Mouse (Mus musculus): Measurements from ENCODE around the gene Prkaca. TPM values are rescaled to one million over a fixed set of nuclear protein-coding genes. Genes with fewer than 3 reads are reported as not detected.

Prkaca gene
- polyA plus RNA-seq, 1 experiment: 181 TPM

DNA sequence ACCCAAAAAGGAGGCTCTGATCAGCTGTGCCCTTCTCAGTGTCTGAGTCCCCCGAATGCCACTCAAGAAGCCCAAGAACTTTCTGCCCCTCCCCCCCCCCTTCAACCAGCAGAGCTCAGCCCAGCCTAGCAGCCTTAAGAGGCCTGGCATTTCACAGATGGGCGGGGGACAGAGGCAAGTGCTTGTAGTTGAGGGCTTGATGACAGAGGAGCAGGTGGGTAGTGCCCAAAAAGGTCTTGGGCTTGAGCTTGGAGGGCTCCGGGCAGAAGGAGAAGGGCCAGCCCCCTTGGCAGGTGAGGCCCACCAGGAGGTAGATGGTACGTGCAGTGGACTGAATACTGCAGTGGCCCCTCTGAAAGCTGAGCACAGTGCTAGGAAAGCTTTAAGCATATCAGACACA, 1.7 kb downstream of the Prkaca start:
- Histone ChIP-seq H3K4me2 (ENCODE audit: low read depth) (peak overlapping the region; percentile 90), H3K27me3 (ENCODE audit: control insufficient read depth, insufficient read depth, insufficient read length) (no peaks in the 10 kb centered on the region), H3K79me2 (ENCODE audit: control insufficient read depth, insufficient read depth) (peaks cover 56% of the 10 kb centered on the region), H3K4me3 (peak overlapping the region; percentile 82), H3K36me3 (ENCODE audit: control insufficient read depth, insufficient read depth) (no peaks in the 10 kb centered on the region), H3ac (ENCODE audit: control insufficient read depth, insufficient read length) (no peak overlapping the region)
- TF ChIP-seq REST (IDR thresholded peaks at IDR 0.05; ENCODE audit: insufficient read depth, insufficient read length): no peak
- peak in 1 of 3 experiments; percentile 18 for TF ChIP-seq MYOG (IDR thresholded peaks at IDR 0.05; ENCODE audit: control insufficient read depth in 1 of 3, insufficient read depth in 1 of 3, insufficient read length in 2 of 3, low read depth in 2 of 3)

DNA sequence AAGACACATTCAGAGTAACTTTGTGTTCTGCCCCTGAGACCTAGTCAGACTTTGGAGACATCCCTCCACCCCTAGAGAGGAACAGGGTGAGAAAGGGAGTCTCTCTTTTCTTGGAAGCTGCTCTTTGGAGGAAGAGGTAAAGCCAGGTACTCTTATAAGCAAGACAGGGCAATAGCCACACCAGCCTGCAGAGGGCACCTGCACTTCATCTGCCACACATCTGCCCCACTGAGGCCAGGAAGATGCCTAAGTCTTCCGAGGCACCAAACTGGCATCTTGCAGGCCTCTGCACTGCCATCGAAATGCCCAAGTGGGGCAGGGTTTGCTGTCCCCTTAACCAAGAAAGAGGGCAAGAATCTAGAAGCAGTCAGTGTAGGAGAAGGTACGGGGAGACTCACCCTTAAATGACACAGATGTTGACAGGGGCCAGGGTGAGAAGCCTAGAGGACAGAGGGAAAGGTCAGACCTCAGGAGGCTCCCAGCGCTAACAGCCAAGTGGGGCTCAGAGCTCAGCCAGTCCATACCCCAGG, 3.4 kb downstream of the Prkaca start:
- no peaks in the 10 kb centered on the region for H3K36me3 ChIP-seq (ENCODE audit: control insufficient read depth, insufficient read depth)
- no peak for TF ChIP-seq MYOG (IDR thresholded peaks at IDR 0.05; ENCODE audit: control insufficient read depth in 1 of 3, insufficient read depth in 1 of 3, insufficient read length in 2 of 3, low read depth in 2 of 3)
- TF ChIP-seq CEBPB (IDR thresholded peaks at IDR 0.05; ENCODE audit: insufficient read depth, poor library complexity, severe bottlenecking): no peak
- peak; percentile 20 for TF ChIP-seq POLR2AphosphoS2 (IDR thresholded peaks at IDR 0.05; ENCODE audit: insufficient read length, low read depth)
- TF ChIP-seq MAX (IDR thresholded peaks at IDR 0.05; ENCODE audit: low read depth): no peak

DNA sequence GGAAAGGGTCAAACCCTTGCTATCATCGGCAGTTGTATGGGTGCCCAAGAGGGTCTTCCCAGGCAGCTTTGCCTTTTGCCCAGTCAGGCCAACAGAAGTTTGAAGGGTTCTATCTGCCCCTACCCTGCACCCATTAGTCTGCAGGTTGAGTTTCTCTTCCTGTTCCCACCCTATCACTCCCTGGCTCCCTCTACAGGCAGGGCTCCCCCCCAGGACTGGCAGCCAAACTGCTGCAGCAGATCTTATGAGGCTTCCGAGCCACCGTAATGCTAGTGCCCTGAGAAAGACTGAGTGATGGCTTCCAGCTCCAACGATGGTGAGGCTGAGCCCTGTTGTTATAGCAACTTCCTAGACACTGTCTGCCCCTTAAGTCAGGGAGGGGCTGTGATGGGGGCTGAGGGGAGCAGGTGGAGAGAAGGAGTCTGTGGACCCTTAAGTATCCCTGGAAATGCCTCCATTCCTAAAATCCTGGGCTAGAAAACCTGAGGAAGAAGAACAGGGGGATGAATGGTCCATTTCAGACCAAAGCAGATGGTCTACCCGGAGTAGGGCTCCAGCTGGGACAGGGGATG, 4.1 kb downstream of the Prkaca start:
- no peak overlapping the region for H3ac ChIP-seq (ENCODE audit: control insufficient read depth, insufficient read length)
- H3K79me2 ChIP-seq (ENCODE audit: control insufficient read depth, insufficient read depth): peaks cover 56% of the 10 kb centered on the region
- no peaks in the 10 kb centered on the region for H3K27me3 ChIP-seq (ENCODE audit: control insufficient read depth, insufficient read depth, insufficient read length)
- H3K4me3 ChIP-seq: no peak overlapping the region
- TF ChIP-seq MAX (IDR thresholded peaks at IDR 0.05; ENCODE audit: low read depth): no peak
- no peak for TF ChIP-seq USF1 (IDR thresholded peaks at IDR 0.05; ENCODE audit: low read depth)
- no peak for TF ChIP-seq TCF12 (IDR thresholded peaks at IDR 0.05; ENCODE audit: insufficient read depth, poor library complexity, severe bottlenecking)
- TF ChIP-seq MYOD1 (IDR thresholded peaks at IDR 0.05; ENCODE audit: control insufficient read depth in 1 of 3, insufficient read length in 2 of 3, low read depth in 2 of 3): no peak
- TF ChIP-seq E2F4 (IDR thresholded peaks at IDR 0.05; ENCODE audit: insufficient read depth): no peak
- TF ChIP-seq REST (IDR thresholded peaks at IDR 0.05; ENCODE audit: insufficient read depth, insufficient read length): no peak
- TF ChIP-seq POLR2A (IDR thresholded peaks at IDR 0.05; ENCODE audit: insufficient read length, low read depth): no peak
- no peak for TF ChIP-seq TCF3 (IDR thresholded peaks at IDR 0.05; ENCODE audit: insufficient read length, low read depth)
- no peak for TF ChIP-seq SRF (IDR thresholded peaks at IDR 0.05; ENCODE audit: control insufficient read depth, insufficient read length, low read depth)
- no peak for TF ChIP-seq POLR2AphosphoS2 (IDR thresholded peaks at IDR 0.05; ENCODE audit: insufficient read length, low read depth)
- TF ChIP-seq CEBPB (IDR thresholded peaks at IDR 0.05; ENCODE audit: insufficient read depth, poor library complexity, severe bottlenecking): no peak
- H3K4me2 ChIP-seq (ENCODE audit: low read depth): peak overlapping the region; percentile 34
- no peaks in the 10 kb centered on the region for H3K36me3 ChIP-seq (ENCODE audit: control insufficient read depth, insufficient read depth)

More for the DNA sequence above, 3.4 kb downstream of the Prkaca start:
- Histone ChIP-seq H3K4me3 (no peak overlapping the region), H3K4me2 (ENCODE audit: low read depth) (no peak overlapping the region), H3K27me3 (ENCODE audit: control insufficient read depth, insufficient read depth, insufficient read length) (no peaks in the 10 kb centered on the region), H3K79me2 (ENCODE audit: control insufficient read depth, insufficient read depth) (peaks cover 56% of the 10 kb centered on the region), H3ac (ENCODE audit: control insufficient read depth, insufficient read length) (no peak overlapping the region)

DNA sequence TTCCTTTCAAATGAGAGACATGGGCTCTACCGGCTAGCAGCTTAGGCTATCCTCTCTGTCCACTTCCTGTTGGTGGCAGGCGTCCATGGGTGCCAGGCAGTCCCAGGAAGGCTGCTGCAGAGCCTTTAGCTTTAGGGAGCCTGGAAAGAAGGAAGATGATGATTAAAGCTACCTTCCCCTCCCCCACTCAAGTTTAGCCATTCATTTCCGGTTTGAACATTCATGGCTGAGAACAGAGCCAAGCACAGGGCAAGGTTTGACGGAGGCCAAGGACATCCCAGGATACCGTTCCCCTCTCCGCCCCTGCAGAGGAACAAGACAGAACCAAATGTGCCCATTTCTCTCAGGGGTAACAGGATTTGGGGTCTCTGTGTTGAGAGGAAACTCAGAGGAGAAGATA, 4.9 kb downstream of the Prkaca start:
- peak overlapping the region; percentile 34 for H3K4me2 ChIP-seq (ENCODE audit: low read depth)
- no peaks in the 10 kb centered on the region for H3K36me3 ChIP-seq (ENCODE audit: control insufficient read depth, insufficient read depth)
- no peak for TF ChIP-seq POLR2A (IDR thresholded peaks at IDR 0.05; ENCODE audit: insufficient read length, low read depth)
- no peak for TF ChIP-seq SRF (IDR thresholded peaks at IDR 0.05; ENCODE audit: control insufficient read depth, insufficient read length, low read depth)
- no peak for TF ChIP-seq TCF12 (IDR thresholded peaks at IDR 0.05; ENCODE audit: insufficient read depth, poor library complexity, severe bottlenecking)
- TF ChIP-seq USF1 (IDR thresholded peaks at IDR 0.05; ENCODE audit: low read depth): no peak
- TF ChIP-seq MYOD1 (IDR thresholded peaks at IDR 0.05; ENCODE audit: control insufficient read depth in 1 of 3, insufficient read length in 2 of 3, low read depth in 2 of 3): no peak
- TF ChIP-seq E2F4 (IDR thresholded peaks at IDR 0.05; ENCODE audit: insufficient read depth): no peak
- TF ChIP-seq TCF3 (IDR thresholded peaks at IDR 0.05; ENCODE audit: insufficient read length, low read depth): no peak
- TF ChIP-seq MYOG (IDR thresholded peaks at IDR 0.05; ENCODE audit: control insufficient read depth in 1 of 3, insufficient read depth in 1 of 3, insufficient read length in 2 of 3, low read depth in 2 of 3): no peak
- no peak for TF ChIP-seq MAX (IDR thresholded peaks at IDR 0.05; ENCODE audit: low read depth)
- no peak for TF ChIP-seq CEBPB (IDR thresholded peaks at IDR 0.05; ENCODE audit: insufficient read depth, poor library complexity, severe bottlenecking)
- no peak for TF ChIP-seq REST (IDR thresholded peaks at IDR 0.05; ENCODE audit: insufficient read depth, insufficient read length)
- TF ChIP-seq POLR2AphosphoS2 (IDR thresholded peaks at IDR 0.05; ENCODE audit: insufficient read length, low read depth): no peak
- H3ac ChIP-seq (ENCODE audit: control insufficient read depth, insufficient read length): no peak overlapping the region
- H3K4me3 ChIP-seq: no peak overlapping the region
- H3K79me2 ChIP-seq (ENCODE audit: control insufficient read depth, insufficient read depth): peaks cover 56% of the 10 kb centered on the region
- H3K27me3 ChIP-seq (ENCODE audit: control insufficient read depth, insufficient read depth, insufficient read length): no peaks in the 10 kb centered on the region

DNA sequence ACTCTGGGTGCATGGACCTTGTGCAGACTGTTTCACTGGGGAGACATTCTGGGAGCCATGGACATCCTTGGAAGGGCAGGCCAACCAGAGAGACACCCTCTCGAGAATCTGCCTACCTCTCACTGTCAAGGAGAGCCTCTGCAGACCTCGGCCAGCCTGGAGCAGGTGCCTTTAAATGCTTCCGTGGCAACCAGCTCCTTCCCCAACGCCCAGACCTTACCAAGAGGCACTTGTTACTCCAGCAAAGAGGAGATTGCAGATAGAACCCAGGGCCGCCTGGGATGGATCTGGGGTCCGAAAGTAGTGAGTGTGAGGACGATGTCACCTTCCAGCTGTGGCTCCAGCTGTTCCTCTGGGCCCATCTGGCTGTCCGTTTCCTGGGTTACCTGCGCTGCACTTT, 5.4 kb downstream of the Prkaca start:
- Histone ChIP-seq H3ac (ENCODE audit: control insufficient read depth, insufficient read length) (no peak overlapping the region), H3K79me2 (ENCODE audit: control insufficient read depth, insufficient read depth) (peaks cover 56% of the 10 kb centered on the region), H3K36me3 (ENCODE audit: control insufficient read depth, insufficient read depth) (no peaks in the 10 kb centered on the region), H3K4me3 (no peak overlapping the region), H3K4me2 (ENCODE audit: low read depth) (no peak overlapping the region), H3K27me3 (ENCODE audit: control insufficient read depth, insufficient read depth, insufficient read length) (no peaks in the 10 kb centered on the region)
- TF ChIP-seq TCF3 (IDR thresholded peaks at IDR 0.05; ENCODE audit: insufficient read length, low read depth): no peak
- TF ChIP-seq USF1 (IDR thresholded peaks at IDR 0.05; ENCODE audit: low read depth): no peak
- no peak for TF ChIP-seq POLR2AphosphoS2 (IDR thresholded peaks at IDR 0.05; ENCODE audit: insufficient read length, low read depth)
- no peak for TF ChIP-seq REST (IDR thresholded peaks at IDR 0.05; ENCODE audit: insufficient read depth, insufficient read length)
- TF ChIP-seq CEBPB (IDR thresholded peaks at IDR 0.05; ENCODE audit: insufficient read depth, poor library complexity, severe bottlenecking): no peak
- TF ChIP-seq E2F4 (IDR thresholded peaks at IDR 0.05; ENCODE audit: insufficient read depth): no peak
- no peak for TF ChIP-seq MYOG (IDR thresholded peaks at IDR 0.05; ENCODE audit: control insufficient read depth in 1 of 3, insufficient read depth in 1 of 3, insufficient read length in 2 of 3, low read depth in 2 of 3)
- no peak for TF ChIP-seq MYOD1 (IDR thresholded peaks at IDR 0.05; ENCODE audit: control insufficient read depth in 1 of 3, insufficient read length in 2 of 3, low read depth in 2 of 3)
- TF ChIP-seq MAX (IDR thresholded peaks at IDR 0.05; ENCODE audit: low read depth): no peak
- TF ChIP-seq POLR2A (IDR thresholded peaks at IDR 0.05; ENCODE audit: insufficient read length, low read depth): no peak
- TF ChIP-seq SRF (IDR thresholded peaks at IDR 0.05; ENCODE audit: control insufficient read depth, insufficient read length, low read depth): no peak

Measured in myocyte (in vitro differentiated cells).